Mouse (Mus musculus): ENCODE measurements around the gene Zfand3.

- TF ChIP-seq CTCF (IDR thresholded peaks at IDR 0.05; ENCODE audit: low read depth, low read length) (no peak), POLR2A (IDR thresholded peaks at IDR 0.05; ENCODE audit: extremely low read depth, insufficient read depth, low read length) (no peak)
Measured at GRCm38 (mm10) chr17:30005451-30005941, 963 bp downstream of the Zfand3 start.
